Mouse (Mus musculus) liver, embryonic 16.5 days (tissue): Measurements from ENCODE around the gene Socs3. TPM values are rescaled to one million over a fixed set of nuclear protein-coding genes. Genes with fewer than 3 reads are reported as not detected.

Source experiments
- ATAC-seq: fragments of 200-750 bp; cut with Nextera tagmentation; 2 replicates; pipeline ENCODE4 v1.8.0; 2017; ENCODE audit warnings: low read depth, mild to moderate bottlenecking, moderate number of reproducible peaks, moderate library complexity
- H3K27ac ChIP-seq: fragments of 300-500 bp; sonication (generic); 2 replicates; pipeline ENCODE4 v1.5.1; 2014; ENCODE audit warnings: mild to moderate bottlenecking, low read length
- H3K27me3 ChIP-seq: fragments of 300-500 bp; sonication (generic); 2 replicates; pipeline ENCODE4 v1.6.1; 2014; ENCODE audit warnings: low read depth, low read length, mixed read lengths; ENCODE audit not compliant: control insufficient read depth, insufficient read depth
- H3K36me3 ChIP-seq: fragments of 300-500 bp; sonication (generic); 2 replicates; pipeline ENCODE4 v1.6.1; 2014; ENCODE audit warnings: mild to moderate bottlenecking; ENCODE audit not compliant: control insufficient read depth, insufficient read depth
- H3K4me1 ChIP-seq: fragments of 300-500 bp; sonication (generic); 2 replicates; pipeline ENCODE4 v1.6.1; 2014; ENCODE audit warnings: low read depth, low read length, mixed read lengths; ENCODE audit not compliant: control insufficient read depth
- H3K4me2 ChIP-seq: fragments of 300-500 bp; sonication (generic); 2 replicates; pipeline ENCODE4 v1.6.1; 2014; ENCODE audit warnings: low read depth, low read length, mixed read lengths
- H3K4me3 ChIP-seq: fragments of 300-500 bp; sonication (generic); 2 replicates; pipeline ENCODE4 v1.5.1; 2014; ENCODE audit warnings: low read depth, mild to moderate bottlenecking, low read length
- H3K9ac ChIP-seq: fragments of 300-500 bp; sonication (generic); 2 replicates; pipeline ENCODE4 v1.6.1; 2014; ENCODE audit warnings: low read depth, low read length
- H3K9me3 ChIP-seq: fragments of 300-500 bp; sonication (generic); replicated peaks from 2 replicates; pipeline ENCODE4 v1.6.1; 2016; ENCODE audit warnings: low read length; ENCODE audit not compliant: control insufficient read depth
- WGBS: fragments of 180-500 bp; shearing (Covaris S2); extraction: QIAGEN DNeasy Blood & Tissue Kit; methylation state at CpG from one replicate; pipeline ENCODE4 v1.1.7; 2014; ENCODE audit not compliant: insufficient replicate concordance; 5-methylcytosine and 5-hydroxymethylcytosine counted together
- polyA plus RNA-seq: library from polyadenylated mRNA; unstranded; fragments of >200 nt; fragmentation: Nextera tagmentation; extraction: Ambion mirVana; gene quantifications from 2 replicates; pipeline ENCODE4 v1.2.1, GENCODE M21; 2015

Gene Socs3
- polyA plus RNA-seq, 1 experiment from 2014 or later, result 6.7 TPM

DNA sequence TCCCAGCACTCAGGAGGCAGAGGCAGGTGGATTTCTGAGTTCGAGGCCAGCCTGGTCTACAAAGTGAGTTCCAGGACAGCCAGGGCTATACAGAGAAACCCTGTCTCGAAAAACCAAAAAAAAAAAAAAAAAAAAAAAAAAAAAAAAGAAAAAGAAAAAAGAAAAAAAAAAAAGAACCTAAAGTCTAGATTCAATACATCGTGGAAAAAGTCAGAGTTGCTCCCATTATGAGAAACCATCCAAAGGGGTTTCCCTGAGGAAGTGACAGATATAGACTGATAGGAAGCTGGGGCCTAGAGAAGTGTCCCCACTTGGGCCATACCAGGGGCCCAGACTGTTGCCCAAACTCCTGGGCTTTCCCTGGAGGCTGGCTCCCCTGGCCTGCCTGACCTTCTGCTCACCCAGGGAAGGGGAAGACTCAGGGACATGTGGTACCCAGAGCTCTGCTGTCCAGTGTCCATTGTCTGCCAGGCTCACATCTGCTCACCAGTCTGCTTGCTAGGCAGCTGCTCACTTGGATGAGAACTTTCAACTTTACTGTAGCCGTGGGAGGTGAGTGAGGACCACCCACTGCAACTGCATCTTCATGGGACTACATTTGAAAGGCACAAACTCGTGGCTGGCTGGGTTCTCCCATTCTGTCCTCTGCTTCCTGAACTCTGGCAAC, 8.0 kb upstream of the Socs3 start:
- Histone ChIP-seq H3K4me1 (no peaks in the 10 kb centered on the region; the same call in 1 of the 2 replicates), H3K4me2 (no peak overlapping the region), H3K36me3 (no peaks in the 10 kb centered on the region), H3K27me3 (peaks cover 20% of the 10 kb centered on the region), H3K9ac (no peak overlapping the region), H3K27ac (no peak overlapping the region), H3K4me3 (no peak overlapping the region), H3K9me3 (no peaks in the 10 kb centered on the region)
- 46% methylated on average over 4 of the region's 5 CpGs for WGBS
- ATAC-seq, result no peak

DNA sequence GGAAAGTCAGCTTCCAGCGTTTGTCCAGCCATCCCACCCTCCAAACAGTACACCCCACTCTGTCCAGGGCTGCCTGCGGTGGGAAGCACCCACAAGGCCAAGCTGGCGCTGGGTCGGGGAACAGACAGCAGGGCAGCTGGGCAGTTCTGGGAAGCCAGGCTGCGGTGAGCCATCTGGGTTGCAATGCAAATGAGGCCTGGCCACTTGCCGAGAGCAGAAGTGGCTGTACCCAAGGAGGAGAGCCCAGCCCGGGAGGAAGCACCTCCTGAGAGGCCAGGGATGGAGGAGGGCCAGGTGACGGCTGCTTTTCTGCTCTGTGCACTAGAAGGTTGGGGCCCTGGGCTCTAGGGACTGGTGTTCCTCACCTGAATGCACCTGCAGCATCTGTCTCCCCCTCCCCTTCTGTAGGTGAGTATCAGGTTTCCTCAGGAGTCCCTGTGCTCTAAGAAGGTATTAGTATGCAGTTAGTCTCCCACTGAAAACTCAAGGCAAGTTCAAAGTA, 6.3 kb upstream of the Socs3 start:
- Histone ChIP-seq H3K4me2 (no peak overlapping the region), H3K4me3 (no peak overlapping the region), H3K4me1 (no peaks in the 10 kb centered on the region; the same call in 1 of the 2 replicates), H3K36me3 (no peaks in the 10 kb centered on the region), H3K27me3 (peaks cover 20% of the 10 kb centered on the region), H3K9ac (no peak overlapping the region), H3K27ac (no peak overlapping the region), H3K9me3 (no peaks in the 10 kb centered on the region)
- no peak; the same call in 1 of the 2 replicates for ATAC-seq
- WGBS, result 19% methylated on average over 8 of the region's 8 CpGs

DNA sequence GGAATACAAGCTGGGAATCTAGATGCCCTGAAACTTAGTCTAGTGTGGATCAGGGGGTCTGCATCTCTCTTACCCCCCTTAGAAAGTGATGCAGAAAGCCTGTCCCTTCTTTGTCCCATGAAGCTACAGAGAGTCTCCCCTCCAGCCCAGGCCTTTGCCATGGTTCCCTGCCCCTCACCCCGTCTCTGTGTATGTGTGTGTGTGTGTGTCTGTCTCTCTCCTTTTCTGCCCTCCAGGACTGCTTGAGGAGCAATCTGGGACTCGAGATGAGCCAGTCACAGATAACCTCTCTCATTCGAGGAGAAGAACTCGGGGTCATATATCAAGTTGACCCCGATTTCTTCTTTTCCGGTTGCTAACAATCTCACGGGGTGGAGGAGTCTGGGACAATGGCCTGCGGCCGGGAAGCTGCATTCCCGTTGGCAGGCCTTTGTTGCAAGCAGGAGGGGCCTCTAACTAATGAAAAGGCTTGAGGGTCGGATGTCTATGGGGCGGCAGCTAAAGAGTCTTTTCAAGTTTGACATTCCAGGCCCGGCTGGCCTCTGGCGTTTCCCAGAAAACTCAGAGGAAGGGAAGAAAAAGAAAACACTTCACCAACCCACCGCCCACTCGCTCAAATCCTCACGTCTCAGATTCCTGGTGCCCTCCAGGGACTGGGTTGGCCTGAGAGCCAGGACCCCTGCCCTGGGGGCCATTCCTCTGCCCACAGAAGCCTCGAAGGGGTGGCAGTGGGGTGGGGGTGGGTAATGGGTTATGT, 5.5 kb upstream of the Socs3 start:
- H3K9ac ChIP-seq, result no peak overlapping the region
- H3K4me1 ChIP-seq, result peaks cover 2% of the 10 kb centered on the region
- no peak for ATAC-seq
- no peak overlapping the region for H3K4me2 ChIP-seq
- 42% methylated on average over 18 of the region's 18 CpGs for WGBS
- H3K27ac ChIP-seq, result no peak overlapping the region
- peaks cover 20% of the 10 kb centered on the region for H3K27me3 ChIP-seq
- H3K36me3 ChIP-seq, result no peaks in the 10 kb centered on the region
- no peak overlapping the region for H3K4me3 ChIP-seq
- no peaks in the 10 kb centered on the region for H3K9me3 ChIP-seq

DNA sequence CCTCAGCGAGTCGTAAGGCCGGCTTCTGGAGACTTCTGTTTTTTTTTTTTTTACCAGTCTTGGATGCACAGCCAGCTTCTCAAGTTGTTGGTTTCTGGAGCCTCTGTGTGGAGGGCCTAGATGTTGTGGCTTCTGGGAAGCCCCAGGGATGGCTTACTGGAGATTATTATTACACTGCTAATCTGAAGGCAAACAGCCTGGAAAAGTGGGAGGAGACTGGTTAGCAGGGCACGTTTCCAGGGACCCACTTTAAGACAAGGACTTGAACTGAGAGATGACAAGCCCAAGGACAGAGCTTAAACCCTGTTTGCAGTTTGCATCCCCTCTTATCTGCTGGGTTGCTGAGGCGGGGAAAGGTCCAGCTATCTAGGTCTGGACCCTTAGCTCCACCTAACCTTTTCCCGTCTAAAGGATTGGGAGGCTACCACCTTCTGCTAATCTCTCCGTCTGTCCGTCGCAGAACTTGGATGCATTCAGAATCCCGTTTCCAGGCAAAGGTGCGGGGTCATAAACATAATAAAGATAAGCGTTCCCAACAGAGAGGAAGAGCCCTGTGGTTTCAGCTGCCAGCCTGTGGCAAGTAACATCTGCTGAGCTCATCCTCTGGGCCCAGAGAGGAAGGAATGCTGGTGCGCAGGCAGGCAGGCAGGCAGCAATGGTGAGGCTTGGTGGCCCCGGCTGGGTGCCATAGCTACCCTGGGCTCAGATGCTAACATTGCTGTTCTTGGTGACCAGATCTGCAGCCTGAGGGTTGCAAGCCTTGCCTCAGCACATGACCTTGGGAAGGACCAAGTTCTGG, 4.7 kb upstream of the Socs3 start:
- H3K4me1 ChIP-seq, result peaks cover 10% of the 10 kb centered on the region
- no peaks in the 10 kb centered on the region for H3K9me3 ChIP-seq
- no peak overlapping the region for H3K4me2 ChIP-seq
- no peak overlapping the region for H3K27ac ChIP-seq
- no peak for ATAC-seq
- 14% methylated on average over 14 of the region's 14 CpGs for WGBS
- H3K36me3 ChIP-seq, result no peaks in the 10 kb centered on the region
- no peak overlapping the region for H3K9ac ChIP-seq
- H3K4me3 ChIP-seq, result no peak overlapping the region
- H3K27me3 ChIP-seq, result peaks cover 21% of the 10 kb centered on the region

DNA sequence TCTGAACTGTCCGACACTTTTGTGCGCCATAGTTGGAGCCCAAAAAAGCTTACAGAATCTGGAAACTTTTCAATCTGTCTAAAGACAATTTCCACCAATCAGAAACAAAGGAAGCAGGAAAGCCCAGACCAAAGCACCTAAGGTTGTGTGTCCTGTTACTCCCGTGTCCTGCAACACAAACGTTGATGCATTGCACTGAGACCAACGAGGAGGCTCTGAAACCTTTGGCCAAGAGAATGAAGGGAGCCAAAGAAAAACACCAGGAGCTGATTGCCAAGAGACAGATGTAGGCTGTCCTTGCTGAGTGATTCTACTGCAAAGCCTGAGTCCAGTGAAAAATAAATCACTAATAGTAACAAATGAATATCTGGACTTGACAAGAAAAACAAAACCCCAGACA, 3.7 kb upstream of the Socs3 start:
- no peak overlapping the region for H3K9ac ChIP-seq
- H3K4me2 ChIP-seq, result no peak overlapping the region

DNA sequence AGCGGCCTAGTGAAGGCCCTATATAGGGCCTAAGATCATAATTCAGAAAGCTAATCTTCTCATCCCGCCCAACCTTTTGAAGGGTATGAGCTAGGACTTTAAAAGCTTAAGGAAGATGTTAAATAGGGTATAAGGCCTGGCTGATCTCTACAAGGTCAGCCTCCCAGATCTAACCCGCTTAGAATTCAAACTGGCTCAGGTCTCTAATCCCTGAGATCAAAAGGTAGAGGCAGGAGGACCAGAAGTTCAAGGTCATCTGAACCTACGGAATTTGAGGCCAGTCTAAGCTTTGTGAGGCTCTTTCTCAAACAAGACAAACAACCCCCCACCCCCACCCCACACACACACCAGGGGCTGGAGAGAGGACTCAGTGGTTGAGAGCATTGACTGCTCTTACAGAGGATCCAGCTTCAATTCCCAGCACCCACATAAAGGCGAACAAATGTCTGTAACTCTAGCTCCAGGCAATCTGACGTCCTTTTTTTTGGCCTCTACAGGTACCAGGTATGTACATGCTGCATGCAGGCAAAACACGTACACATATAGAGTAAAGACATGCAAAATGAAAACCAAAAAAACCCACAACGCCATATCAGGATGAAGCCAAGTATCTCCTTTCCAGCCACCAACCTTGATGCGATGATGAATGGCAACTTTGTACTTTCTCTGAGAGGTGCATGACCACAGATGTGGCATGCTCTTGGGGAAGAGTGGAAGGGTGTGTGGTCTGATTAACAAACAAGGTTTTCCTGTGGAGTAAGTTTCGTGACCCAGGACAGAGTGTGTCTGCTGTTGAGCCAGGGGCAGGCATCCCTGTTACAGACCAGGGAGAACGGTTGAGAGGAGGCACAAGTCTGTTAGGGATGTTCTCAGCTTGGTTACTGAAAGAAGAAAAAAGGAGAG, 3.1 kb upstream of the Socs3 start:
- no peak overlapping the region for H3K9ac ChIP-seq
- H3K4me2 ChIP-seq, result no peak overlapping the region
- peaks cover 15% of the 10 kb centered on the region for H3K4me1 ChIP-seq
- WGBS, result 45% methylated on average over 11 of the region's 11 CpGs
- H3K36me3 ChIP-seq, result no peaks in the 10 kb centered on the region
- H3K27me3 ChIP-seq, result peaks cover 38% of the 10 kb centered on the region
- ATAC-seq, result no peak
- H3K4me3 ChIP-seq, result no peak overlapping the region
- no peak overlapping the region for H3K27ac ChIP-seq
- H3K9me3 ChIP-seq, result no peaks in the 10 kb centered on the region

More for the DNA sequence above, 3.7 kb upstream of the Socs3 start:
- Histone ChIP-seq H3K27ac (no peak overlapping the region), H3K27me3 (peaks cover 31% of the 10 kb centered on the region), H3K4me3 (no peak overlapping the region), H3K4me1 (peaks cover 15% of the 10 kb centered on the region), H3K36me3 (no peaks in the 10 kb centered on the region), H3K9me3 (no peaks in the 10 kb centered on the region)
- WGBS, result 31% methylated on average over 5 of the region's 5 CpGs
- ATAC-seq, result no peak

DNA sequence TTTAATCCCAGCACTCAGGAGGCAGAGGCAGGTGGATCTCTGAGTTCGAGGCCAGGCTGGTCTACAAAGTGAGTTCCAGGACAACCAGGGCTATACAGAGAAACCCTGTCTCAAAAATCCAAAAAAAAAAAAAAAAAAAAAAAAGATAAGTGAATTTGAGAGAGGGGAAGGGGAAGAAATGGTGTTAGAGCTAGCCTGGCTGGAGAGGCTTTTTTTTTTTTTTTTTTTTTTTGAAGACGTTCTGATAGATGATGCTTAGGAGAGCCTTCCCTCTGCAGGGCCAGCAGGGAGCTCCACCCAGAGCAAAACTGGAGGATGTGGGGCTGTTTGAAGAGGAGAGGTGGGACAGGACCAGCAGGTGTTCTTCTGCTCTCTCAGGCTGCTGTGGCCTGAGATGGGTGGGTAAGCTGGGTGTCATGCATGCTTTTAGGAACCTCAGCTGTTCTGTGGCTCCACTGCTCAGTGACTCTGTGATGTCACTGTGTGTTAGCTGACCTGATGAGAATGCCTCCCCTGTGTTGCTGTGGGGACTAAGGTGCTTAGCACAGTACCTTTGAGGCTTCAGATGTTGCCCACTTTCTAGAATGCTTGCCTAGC, 1.9 kb upstream of the Socs3 start:
- Histone ChIP-seq H3K4me1 (peaks cover 20% of the 10 kb centered on the region), H3K9ac (no peak overlapping the region), H3K4me2 (no peak overlapping the region), H3K36me3 (peaks cover 8% of the 10 kb centered on the region; the same call in 1 of the 2 replicates), H3K4me3 (no peak overlapping the region), H3K27me3 (peaks cover 49% of the 10 kb centered on the region), H3K9me3 (no peaks in the 10 kb centered on the region), H3K27ac (no peak overlapping the region)
- 45% methylated on average over 2 of the region's 2 CpGs for WGBS
- ATAC-seq, result no peak

DNA sequence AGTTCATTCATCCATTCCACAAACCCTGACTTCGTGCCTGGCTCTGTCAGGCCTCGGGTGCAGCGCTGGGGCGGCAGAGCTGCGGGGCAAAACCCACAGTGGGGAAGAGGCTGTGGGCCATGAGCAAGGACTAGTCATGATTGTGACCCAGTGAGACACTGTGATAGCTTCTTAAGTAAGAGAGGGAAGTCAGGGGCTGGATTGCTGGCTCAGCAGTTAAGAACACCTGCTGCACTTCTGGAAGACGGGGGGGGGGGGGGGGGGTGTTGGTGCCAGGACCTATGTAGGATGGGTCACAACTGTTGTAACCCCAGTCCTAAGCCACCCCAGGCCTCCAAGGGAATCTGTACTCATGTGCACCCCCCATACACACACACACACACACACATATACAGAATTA, 1.3 kb upstream of the Socs3 start:
- WGBS, result 75% methylated on average over 6 of the region's 6 CpGs
- Histone ChIP-seq H3K4me1 (peaks cover 20% of the 10 kb centered on the region), H3K4me2 (no peak overlapping the region)

More for the DNA sequence above, 1.3 kb upstream of the Socs3 start:
- peaks cover 8% of the 10 kb centered on the region; the same call in 1 of the 2 replicates for H3K36me3 ChIP-seq
- H3K9ac ChIP-seq, result no peak overlapping the region
- no peak overlapping the region for H3K27ac ChIP-seq
- no peaks in the 10 kb centered on the region for H3K9me3 ChIP-seq
- H3K4me3 ChIP-seq, result no peak overlapping the region
- peaks cover 56% of the 10 kb centered on the region for H3K27me3 ChIP-seq
- ATAC-seq, result no peak
